Mouse (Mus musculus) lung, adult 2 months (tissue): ENCODE measurements at regions not wholly inside any gene's neighbourhood (a gene's known extent, or its start where the extent isn't known, plus 50 kb on each side); places are given as distances from the start of the nearest gene placed in this dataset.

Experiments used
- CTCF ChIP-seq: fragments of 200-500 bp; IDR thresholded peaks from 2 replicates; pipeline ENCODE4 v1.5.1; 2011; ENCODE audit warnings: mild to moderate bottlenecking, low read length, control low read depth; ENCODE audit not compliant: insufficient read depth
- POLR2A ChIP-seq: fragments of 200-500 bp; IDR thresholded peaks from 2 replicates; pipeline ENCODE4 v1.6.1; 2011; ENCODE audit warnings: low read depth, mild to moderate bottlenecking, control low read depth, low read length, borderline replicate concordance; ENCODE audit errors: extremely low read depth

DNA sequence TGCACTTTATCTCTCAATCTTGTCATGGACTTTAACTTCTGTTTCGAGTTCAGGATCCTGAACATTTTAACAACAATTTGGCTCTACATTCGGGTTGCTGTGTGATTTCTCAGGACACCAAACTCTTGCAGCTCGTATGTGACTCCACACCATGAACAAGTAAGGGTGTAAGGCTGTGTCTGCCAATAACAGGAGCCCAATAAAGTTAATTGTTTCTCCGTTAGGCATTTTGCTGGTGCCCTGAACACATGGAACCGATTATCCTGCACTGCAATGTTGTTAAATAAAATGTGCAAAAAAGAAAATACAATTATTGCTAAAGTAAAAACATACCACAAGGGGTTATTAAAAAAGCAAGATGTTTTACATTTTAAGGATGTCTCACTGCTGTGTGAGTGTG is 497.2 kb downstream of the Kcnj2 start:
- TF ChIP-seq POLR2A = no peak
- no peak for TF ChIP-seq CTCF
